Mouse (Mus musculus) kidney, embryonic 14.5 days (tissue): ENCODE measurements around the gene Amhr2. TPM values are rescaled to one million over a fixed set of nuclear protein-coding genes. Genes with fewer than 3 reads are reported as not detected.

ENCODE experiments used
- ATAC-seq: fragments of 200-750 bp; cut with Nextera tagmentation; 2 replicates; pipeline ENCODE4 v1.8.0; 2017; ENCODE audit warnings: moderate number of reproducible peaks, mild to moderate bottlenecking, moderate TSS enrichment, moderate library complexity; ENCODE audit not compliant: low FRiP score, low TSS enrichment
- H3K27ac ChIP-seq: fragments of 300-500 bp; sonication (generic); 2 replicates; pipeline ENCODE4 v1.5.1; 2014; ENCODE audit warnings: low read depth, mild to moderate bottlenecking, low read length, moderate library complexity, mixed read lengths
- H3K27me3 ChIP-seq: fragments of 300-500 bp; sonication (generic); 2 replicates; pipeline ENCODE4 v1.6.1; 2014; ENCODE audit warnings: mild to moderate bottlenecking, low read length; ENCODE audit not compliant: control insufficient read depth, insufficient read depth
- H3K36me3 ChIP-seq: fragments of 300-500 bp; sonication (generic); 2 replicates; pipeline ENCODE4 v1.6.1; 2014; ENCODE audit warnings: low read length, mixed read lengths; ENCODE audit not compliant: control insufficient read depth, insufficient read depth
- H3K4me1 ChIP-seq: fragments of 300-500 bp; sonication (generic); 2 replicates; pipeline ENCODE4 v1.6.1; 2014; ENCODE audit warnings: low read length, mixed read lengths; ENCODE audit not compliant: control insufficient read depth, insufficient read depth
- H3K4me2 ChIP-seq: fragments of 300-500 bp; sonication (generic); replicated peaks from 2 replicates; pipeline ENCODE4 v1.6.1; 2014; ENCODE audit warnings: low read depth, mild to moderate bottlenecking, low read length
- H3K4me3 ChIP-seq: fragments of 300-500 bp; sonication (generic); 2 replicates; pipeline ENCODE4 v1.5.1; 2014; ENCODE audit warnings: mild to moderate bottlenecking, low read length
- H3K9ac ChIP-seq: fragments of 300-500 bp; sonication (generic); 2 replicates; pipeline ENCODE4 v1.6.1; 2014; ENCODE audit warnings: low read depth, mild to moderate bottlenecking, low read length, moderate library complexity
- H3K9me3 ChIP-seq: fragments of 300-500 bp; sonication (generic); 2 replicates; pipeline ENCODE4 v1.6.1; 2016; ENCODE audit warnings: low read length; ENCODE audit not compliant: control insufficient read depth
- WGBS: fragments of 180-500 bp; shearing (Covaris S2); extraction: QIAGEN DNeasy Blood & Tissue Kit; methylation state at CpG from one replicate; pipeline ENCODE4 v1.1.7; 2014; 5-methylcytosine and 5-hydroxymethylcytosine counted together
- polyA plus RNA-seq: library from polyadenylated mRNA; unstranded; fragments of >200 nt; fragmentation: Nextera tagmentation; extraction: Ambion mirVana; gene quantifications from 2 replicates; pipeline ENCODE4 v1.2.1, GENCODE M21; 2014

Amhr2 gene
- polyA plus RNA-seq, 1 experiment from 2014 or later = 0.95 TPM

DNA sequence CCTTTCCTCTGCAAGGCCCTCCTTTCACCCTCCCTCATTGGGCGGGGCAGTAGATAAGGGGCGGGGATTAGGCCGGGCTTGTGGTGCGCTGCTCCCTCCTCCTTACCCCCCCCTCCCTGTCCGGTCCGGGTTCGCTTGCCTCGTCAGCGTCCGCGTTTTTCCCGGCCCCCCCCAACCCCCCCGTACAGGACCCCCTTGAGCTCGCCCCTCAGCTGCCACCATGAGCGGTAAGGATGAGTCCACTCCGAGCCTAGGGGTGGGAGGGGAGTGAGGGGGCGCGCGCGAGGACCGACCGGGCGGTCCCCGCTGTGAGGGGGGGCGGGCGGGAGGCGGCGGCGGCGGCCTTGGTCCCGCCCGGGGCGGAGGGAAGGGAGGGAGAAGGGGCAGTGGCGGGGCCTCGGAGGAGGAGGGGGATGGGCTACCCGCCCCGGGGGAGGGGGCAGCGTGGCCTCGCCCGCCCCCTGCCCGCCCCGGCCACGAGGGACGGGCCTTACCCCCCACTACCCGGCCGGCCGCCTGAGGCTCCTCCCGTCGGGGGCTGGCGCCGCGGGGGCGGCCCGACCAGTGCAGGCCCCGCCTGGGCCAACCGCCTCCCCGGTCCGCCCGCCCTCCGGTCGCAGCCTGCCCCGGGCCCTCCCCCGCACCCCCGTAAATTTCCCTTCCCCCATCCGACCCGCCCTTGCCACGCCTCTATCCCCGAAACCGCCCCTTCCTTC is 38.8 kb upstream of the Amhr2 start:
- Histone ChIP-seq H3K9ac (peak overlapping the region; percentile 90), H3K36me3 (peaks cover 36% of the 10 kb centered on the region), H3K4me3 (peak overlapping the region; percentile 68), H3K27me3 (no peaks in the 10 kb centered on the region), H3K4me1 (peaks cover 34% of the 10 kb centered on the region; the same call in 1 of the 2 replicates), H3K27ac (peak overlapping the region; percentile 100), H3K9me3 (no peaks in the 10 kb centered on the region), H3K4me2 (peak overlapping the region; percentile 33)
- WGBS = 1% methylated on average over 30 of the region's 69 CpGs
- ATAC-seq = peak; percentile 44

GRCm38 (mm10) chr15:102406912-102407580 is 38.1 kb upstream of the Amhr2 start:
- peak overlapping the region; percentile 90; the same call in 1 of the 2 replicates for H3K9ac ChIP-seq
- ATAC-seq = no peak
- H3K4me2 ChIP-seq = peak overlapping the region; percentile 33
- H3K36me3 ChIP-seq = peaks cover 41% of the 10 kb centered on the region
- H3K9me3 ChIP-seq = no peaks in the 10 kb centered on the region
- H3K4me3 ChIP-seq = peak overlapping the region; percentile 68
- no peaks in the 10 kb centered on the region for H3K27me3 ChIP-seq
- WGBS = 28% methylated on average over 3 of the region's 3 CpGs
- peak overlapping the region; percentile 100 for H3K27ac ChIP-seq
- peaks cover 34% of the 10 kb centered on the region; the same call in 1 of the 2 replicates for H3K4me1 ChIP-seq

DNA sequence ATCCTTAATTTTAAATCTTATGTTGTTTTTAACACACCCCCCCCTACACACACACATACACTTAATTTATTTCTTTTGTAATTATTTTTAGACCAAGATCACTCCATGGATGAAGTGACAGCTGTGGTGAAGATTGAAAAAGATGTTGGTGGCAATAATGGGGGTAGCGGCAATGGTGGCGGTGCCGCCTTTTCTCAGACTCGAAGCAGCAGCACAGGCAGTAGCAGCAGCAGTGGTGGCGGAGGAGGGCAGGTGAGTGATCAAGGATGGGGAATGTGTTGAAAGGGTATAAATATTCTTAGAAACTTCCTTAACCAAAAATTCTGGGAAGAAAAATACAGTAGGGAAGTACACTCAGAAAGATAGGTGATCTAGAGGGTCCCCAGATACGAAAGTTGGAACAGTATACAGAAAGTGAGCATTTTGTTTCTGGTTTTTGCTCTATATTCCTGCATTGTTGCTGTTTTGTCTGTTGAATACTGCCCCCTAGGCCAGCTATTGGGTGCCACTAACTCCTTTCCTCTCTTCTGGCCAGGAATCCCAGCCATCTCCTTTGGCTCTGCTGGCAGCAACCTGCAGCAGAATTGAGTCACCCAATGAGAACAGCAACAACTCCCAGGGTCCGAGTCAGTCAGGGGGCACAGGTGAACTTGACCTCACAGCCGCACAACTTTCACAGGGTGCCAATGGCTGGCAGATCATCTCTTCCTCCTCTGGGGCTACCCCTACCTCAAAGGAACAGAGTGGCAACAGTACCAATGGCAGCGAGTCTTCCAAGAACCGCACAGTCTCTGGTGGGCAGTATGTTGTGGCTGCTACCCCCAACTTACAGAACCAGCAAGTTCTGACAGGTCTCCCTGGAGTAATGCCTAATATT is 37.2 kb upstream of the Amhr2 start:
- no peaks in the 10 kb centered on the region for H3K27me3 ChIP-seq
- WGBS = 91% methylated on average over 10 of the region's 10 CpGs
- no peak overlapping the region for H3K9ac ChIP-seq
- no peak overlapping the region for H3K27ac ChIP-seq
- no peak overlapping the region for H3K4me3 ChIP-seq
- H3K4me2 ChIP-seq = no peak overlapping the region
- no peaks in the 10 kb centered on the region for H3K9me3 ChIP-seq
- no peak for ATAC-seq
- peaks cover 49% of the 10 kb centered on the region for H3K36me3 ChIP-seq
- H3K4me1 ChIP-seq = peaks cover 34% of the 10 kb centered on the region; the same call in 1 of the 2 replicates

GRCm38 (mm10) chr15:102408558-102409130 is 36.5 kb upstream of the Amhr2 start:
- H3K27me3 ChIP-seq = no peaks in the 10 kb centered on the region

GRCm38 (mm10) chr15:102409286-102409685 is 35.9 kb upstream of the Amhr2 start:
- H3K4me2 ChIP-seq = 0 out of 2 replicates have a peak overlapping the region, but pooled peaks have one; percentile 5
- no peak for ATAC-seq
- peaks cover 54% of the 10 kb centered on the region for H3K36me3 ChIP-seq
- peaks cover 34% of the 10 kb centered on the region; the same call in 1 of the 2 replicates for H3K4me1 ChIP-seq
- H3K27ac ChIP-seq = no peak overlapping the region
- H3K9me3 ChIP-seq = no peaks in the 10 kb centered on the region
- H3K9ac ChIP-seq = no peak overlapping the region; the same call in 1 of the 2 replicates
- WGBS = 94% methylated on average over 3 of the region's 3 CpGs
- H3K27me3 ChIP-seq = no peaks in the 10 kb centered on the region
- H3K4me3 ChIP-seq = 0 out of 2 replicates have a peak overlapping the region, but pooled peaks have one; percentile 1

More at GRCm38 (mm10) chr15:102408558-102409130, 36.5 kb upstream of the Amhr2 start:
- Histone ChIP-seq H3K36me3 (peaks cover 49% of the 10 kb centered on the region), H3K4me2 (no peak overlapping the region), H3K9ac (no peak overlapping the region), H3K9me3 (no peaks in the 10 kb centered on the region), H3K4me1 (peaks cover 34% of the 10 kb centered on the region; the same call in 1 of the 2 replicates), H3K4me3 (no peak overlapping the region), H3K27ac (no peak overlapping the region)
- 86% methylated on average over 2 of the region's 2 CpGs for WGBS
- ATAC-seq = no peak

DNA sequence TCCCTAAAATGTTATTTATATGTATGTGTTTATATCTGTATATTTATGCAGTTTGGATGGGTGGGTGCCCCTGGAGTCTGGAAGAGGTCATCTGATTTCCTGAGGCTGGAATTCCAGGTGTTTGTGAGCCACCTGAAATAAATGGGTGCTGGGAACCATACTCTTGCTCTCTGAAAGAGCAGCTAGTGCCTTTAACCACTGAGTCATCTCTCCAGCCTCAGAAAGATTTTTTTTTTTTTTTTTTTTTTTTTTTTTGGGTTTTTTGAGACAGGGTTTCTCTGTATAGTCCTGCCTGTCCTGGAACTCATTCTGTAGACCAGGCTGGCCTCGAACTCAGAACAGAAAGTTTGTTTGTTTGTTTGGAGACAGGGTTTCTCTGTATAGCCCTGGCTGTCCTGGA is 34.1 kb upstream of the Amhr2 start:
- Histone ChIP-seq H3K36me3 (peaks cover 62% of the 10 kb centered on the region), H3K4me2 (no peak overlapping the region)
- whole genome bisulfite sequencing = 96% methylated on average over 1 of the region's 1 CpGs

DNA sequence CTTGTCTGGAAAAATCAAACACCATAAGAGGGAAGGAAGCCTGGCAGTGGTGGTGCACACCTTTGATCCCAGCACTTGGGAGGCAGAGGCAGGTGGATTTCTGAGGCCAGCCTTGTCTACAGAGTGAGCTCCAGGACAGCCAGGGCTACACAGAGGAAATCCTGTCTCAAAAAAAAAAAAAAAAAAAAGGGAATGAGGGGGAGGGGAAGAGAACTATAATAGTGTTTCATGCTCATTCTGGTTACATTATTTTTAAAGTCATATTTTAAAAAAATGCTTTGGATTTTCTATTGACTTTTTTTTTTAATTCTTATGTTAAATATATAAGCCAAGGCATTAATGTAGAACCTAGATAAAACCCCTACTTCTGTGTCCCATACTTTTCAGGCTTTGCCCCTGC is 31.5 kb upstream of the Amhr2 start:
- Histone ChIP-seq H3K4me3 (no peak overlapping the region), H3K9ac (no peak overlapping the region), H3K36me3 (peaks cover 55% of the 10 kb centered on the region), H3K4me2 (no peak overlapping the region), H3K27ac (no peak overlapping the region), H3K27me3 (no peaks in the 10 kb centered on the region), H3K4me1 (peaks cover 20% of the 10 kb centered on the region; the same call in 1 of the 2 replicates), H3K9me3 (no peaks in the 10 kb centered on the region)
- no peak for ATAC-seq

More for the DNA sequence above, 34.1 kb upstream of the Amhr2 start:
- H3K4me1 ChIP-seq = peaks cover 34% of the 10 kb centered on the region; the same call in 1 of the 2 replicates
- no peaks in the 10 kb centered on the region for H3K27me3 ChIP-seq
- H3K27ac ChIP-seq = no peak overlapping the region
- ATAC-seq = no peak
- H3K4me3 ChIP-seq = no peak overlapping the region
- no peak overlapping the region for H3K9ac ChIP-seq
- H3K9me3 ChIP-seq = no peaks in the 10 kb centered on the region

- Histone ChIP-seq H3K4me3 (no peak overlapping the region), H3K36me3 (peaks cover 29% of the 10 kb centered on the region), H3K4me2 (no peak overlapping the region), H3K27ac (no peak overlapping the region), H3K9me3 (no peaks in the 10 kb centered on the region), H3K9ac (no peak overlapping the region), H3K4me1 (no peaks in the 10 kb centered on the region), H3K27me3 (no peaks in the 10 kb centered on the region)
- no peak for ATAC-seq
- 93% methylated on average over 2 of the region's 2 CpGs for WGBS
These were observed 27.6 kb upstream of the Amhr2 start for GRCm38 (mm10) chr15:102417524-102417923.
